Mouse (Mus musculus) retina, postnatal 1 day (tissue): ENCODE measurements around the gene Cd300ld3.
"Not testable (repeated sequence)": the region's sequence is repeated elsewhere in the genome, so short reads cannot be mapped to it uniquely, and the experiment has no call there.

ENCODE experiments used
- DNase-seq: peaks from one replicate; pipeline ENCODE4 v3.0.0-alpha.2; 2012

Cd300ld3 gene

DNA sequence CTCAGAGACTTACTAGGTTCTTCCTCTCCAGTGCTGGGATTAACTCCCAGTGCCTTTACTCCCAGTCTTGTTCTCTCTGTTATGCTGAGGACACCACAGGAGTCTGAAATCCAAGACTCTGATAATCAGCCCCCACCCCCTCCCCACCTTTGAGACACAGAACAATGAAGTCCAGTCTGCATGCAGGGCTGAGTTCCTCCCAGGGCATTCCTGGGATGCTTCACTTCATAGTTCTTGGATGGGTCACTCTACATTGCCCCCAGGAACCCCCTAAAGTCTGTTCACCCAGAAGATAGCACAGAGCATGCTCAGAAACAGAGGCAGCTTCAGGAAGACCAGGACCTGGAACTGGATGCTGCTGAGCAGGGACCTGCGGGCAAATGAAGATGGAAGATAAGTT lies 4.8 kb upstream of the Cd300ld3 start:
- no peak for DNase-seq

DNA sequence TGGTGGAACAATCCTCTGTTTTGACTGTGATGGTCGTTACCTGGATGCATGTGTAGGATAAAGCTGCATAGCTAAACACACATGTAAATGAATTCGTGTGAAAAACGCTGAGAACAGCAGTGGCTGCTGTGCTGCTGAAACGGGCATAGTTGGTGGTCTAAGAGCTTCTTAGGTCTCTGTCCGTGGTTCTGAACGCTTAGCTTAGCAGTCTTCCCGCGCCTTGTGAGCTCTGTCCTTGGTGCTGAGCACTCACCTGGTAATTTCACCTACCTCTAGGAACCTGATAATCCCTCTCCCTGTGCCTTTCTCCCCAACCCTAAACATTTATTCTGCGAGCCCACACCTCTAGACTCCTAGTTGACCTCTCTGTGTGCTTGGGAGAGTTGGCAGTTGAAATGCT lies 4.0 kb upstream of the Cd300ld3 start:
- peak; percentile 61 for DNase-seq

GRCm38 (mm10) chr11:115049282-115049895 lies 1.2 kb upstream of the Cd300ld3 start:
- DNase-seq, result peak; percentile 50

GRCm38 (mm10) chr11:115037669-115038068 lies 10.5 kb downstream of the Cd300ld3 start, which contains the start of gene Cd300ld5:
Gene Cd300ld5, minus strand, starts transcription at chr11:115037769.
- DNase-seq, result not testable (repeated sequence)

- not testable (repeated sequence) for DNase-seq
Observed at GRCm38 (mm10) chr11:115026912-115027311, 21.3 kb downstream of the Cd300ld3 start, which contains the start of gene Cd300ld4. Gene Cd300ld4, minus strand, starts transcription at chr11:115027012.

- not testable (repeated sequence) for DNase-seq
Observed at GRCm38 (mm10) chr11:115016093-115016492, 32.1 kb downstream of the Cd300ld3 start, which contains the start of gene Cd300ld2. Gene Cd300ld2, minus strand, starts transcription at chr11:115016193.

GRCm38 (mm10) chr11:115004070-115004469 lies 44.1 kb downstream of the Cd300ld3 start:
- no peak for DNase-seq

DNA sequence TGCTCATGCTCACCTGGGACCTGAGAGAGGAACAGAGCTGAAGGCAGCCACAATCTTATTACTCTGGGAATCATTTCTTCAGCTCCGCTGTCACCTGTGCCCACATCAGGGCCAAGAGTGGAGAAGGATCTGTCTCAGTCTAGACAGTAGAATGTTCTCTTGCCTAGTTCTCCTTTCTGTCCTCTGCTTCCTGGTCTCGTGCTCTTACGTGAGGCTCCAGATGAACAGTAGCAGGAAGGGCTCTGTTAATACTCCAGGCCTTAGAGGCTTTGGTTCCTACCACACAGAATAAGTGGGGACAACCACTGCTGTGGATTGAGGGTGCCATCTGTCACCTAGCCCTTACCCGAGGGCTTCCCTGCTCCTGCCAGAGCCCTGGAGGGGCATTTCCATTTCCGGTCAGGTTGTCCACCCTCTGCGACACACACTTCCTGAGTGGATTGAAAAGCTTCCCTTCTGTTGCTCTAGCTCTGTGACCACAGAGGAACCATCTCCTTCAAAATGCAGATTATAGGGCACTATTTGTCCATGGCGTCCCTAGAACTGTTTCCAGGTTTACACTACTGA lies 46.7 kb downstream of the Cd300ld3 start, which contains the start of gene Cd300c2:
TSS of gene Cd300c2 (minus strand) at position 407 of the 567 bp plus-strand sequence.
- DNase-seq, result no peak
